Mouse (Mus musculus) testis, adult 2 months (tissue): ENCODE data around the gene Mthfr.

Experiments used
- CTCF ChIP-seq: fragments of 200-500 bp; IDR thresholded peaks from 2 replicates; pipeline ENCODE4 v1.5.1; 2012; ENCODE audit warnings: low read depth, mild to moderate bottlenecking, inconsistent platforms, low read length, moderate library complexity; ENCODE audit not compliant: control insufficient read depth, insufficient read depth, insufficient replicate concordance
- POLR2A ChIP-seq: fragments of 200-500 bp; IDR thresholded peaks from 2 replicates; pipeline ENCODE4 v1.6.1; 2012; ENCODE audit warnings: low read depth, mild to moderate bottlenecking, inconsistent platforms, low read length, moderate library complexity; ENCODE audit not compliant: control insufficient read depth

GRCm38 (mm10) chr4:148095081-148095480 lies 56.2 kb downstream of the Mthfr start:
- no peak for TF ChIP-seq POLR2A
- no peak for TF ChIP-seq CTCF
